Mouse (Mus musculus) brain, embryonic 14.5 days (tissue): ENCODE measurements around the gene Adat3. TPM values are rescaled to one million over a fixed set of nuclear protein-coding genes. Genes with fewer than 3 reads are reported as not detected.

Source experiments
- DNase-seq: peaks from one replicate; pipeline ENCODE4 v3.0.0-alpha.2; 2011; ENCODE audit warnings: low read depth
- CTCF ChIP-seq: fragments of 200-500 bp; IDR thresholded peaks from 2 replicates; pipeline ENCODE4 v1.5.1; 2012; ENCODE audit warnings: inconsistent platforms, mild to moderate bottlenecking, moderate library complexity, borderline replicate concordance; ENCODE audit not compliant: insufficient read depth, insufficient read length; ENCODE audit errors: extremely low read depth
- POLR2A ChIP-seq: fragments of 200-500 bp; IDR thresholded peaks from 2 replicates; pipeline ENCODE4 v1.6.1; 2012; ENCODE audit warnings: mild to moderate bottlenecking, inconsistent platforms, borderline replicate concordance; ENCODE audit not compliant: poor library complexity, insufficient read depth, insufficient read length, severe bottlenecking; ENCODE audit errors: extremely low read depth
- polyA plus RNA-seq: library from polyadenylated mRNA; depleted of rRNA; stranded (reverse); fragments of >200 nt; gene quantifications from 2 replicates; pipeline ENCODE4 v1.2.3, GENCODE M21; 2012; rRNA removed

Adat3 gene
- 12.7 and 17.3 TPM in 2 replicates for polyA plus RNA-seq

DNA sequence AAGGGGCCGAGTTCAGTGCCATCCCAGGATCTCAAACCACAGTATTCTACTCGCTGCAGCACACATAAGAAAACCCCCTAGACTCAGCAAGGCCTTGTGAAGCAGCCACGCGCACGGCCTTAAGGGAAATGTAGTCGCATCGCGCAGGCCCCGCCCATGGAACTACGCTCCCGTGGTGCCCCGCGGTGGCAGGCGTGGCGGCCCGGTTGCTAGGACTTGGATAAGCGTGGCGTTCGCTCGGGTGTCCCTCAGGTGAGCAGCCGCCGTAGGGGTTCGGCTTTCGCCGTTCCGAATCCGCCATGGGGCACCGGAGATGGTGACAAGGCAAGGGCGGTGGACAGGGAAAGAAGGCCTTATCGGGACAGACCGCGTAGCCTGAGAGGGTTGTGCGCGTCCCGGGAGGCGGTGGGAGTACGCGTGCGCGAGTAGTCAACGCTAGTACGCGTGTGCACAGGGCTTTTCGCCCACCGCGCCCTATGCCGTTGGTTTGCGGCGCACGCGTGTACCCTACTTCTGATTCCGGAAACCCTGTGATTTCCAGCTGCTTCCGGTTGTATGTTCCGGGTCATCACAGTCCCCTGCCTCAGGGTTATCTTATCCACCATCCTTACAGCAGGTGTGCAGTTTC lies at the start of gene Adat3, which contains the start of gene Scamp4:
Adat3 (plus strand) TSS at position 183 of the 628 bp plus-strand sequence.
Scamp4 (plus strand) TSS at position 175 of the 628 bp plus-strand sequence.
- TF ChIP-seq POLR2A (peak; percentile 36; the same call in 1 of the 2 replicates), CTCF (no peak)
- DNase-seq, result peak; percentile 99

DNA sequence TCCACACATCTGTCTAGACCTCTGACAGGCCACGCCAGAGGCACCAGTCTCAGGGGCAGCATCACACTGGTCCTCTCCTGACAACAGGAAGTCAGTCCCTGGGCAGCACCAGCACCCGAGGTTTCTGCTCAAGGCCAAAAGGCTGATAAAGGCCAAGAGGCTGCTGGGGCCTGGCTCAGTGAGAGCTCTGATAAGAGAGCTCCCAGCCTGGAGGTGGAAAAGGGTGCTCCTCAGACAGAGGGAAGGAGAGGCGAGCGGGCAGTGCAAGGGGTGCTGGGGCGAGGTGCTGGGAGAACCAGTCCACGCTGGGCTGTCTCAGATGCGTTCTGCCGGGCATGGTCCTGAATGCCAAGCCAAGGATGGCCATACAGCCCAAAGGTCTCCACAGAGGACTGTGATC lies 49.1 kb upstream of the Adat3 start:
- TF ChIP-seq CTCF, result no peak
- TF ChIP-seq POLR2A, result no peak
- no peak for DNase-seq

DNA sequence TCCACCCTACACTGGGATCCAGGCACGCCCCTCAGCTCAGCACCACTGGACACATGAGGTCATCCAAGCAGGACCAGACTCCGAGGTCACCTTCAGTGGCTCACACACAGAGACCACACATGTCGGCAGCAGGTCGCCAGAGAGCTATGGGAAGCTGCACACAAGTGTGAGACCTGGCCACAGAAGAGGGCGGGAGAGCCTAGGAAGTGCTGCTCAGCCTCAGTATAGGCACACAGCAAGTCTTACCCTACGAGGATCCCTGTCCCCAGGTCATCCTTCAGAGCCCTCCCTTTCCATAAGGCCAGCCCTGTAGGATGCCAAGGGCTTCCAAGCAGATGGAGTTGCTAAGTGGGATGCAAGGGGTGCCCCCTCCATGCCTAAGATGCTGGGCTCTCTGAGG lies 48.7 kb upstream of the Adat3 start:
- no peak for TF ChIP-seq POLR2A
- TF ChIP-seq CTCF, result no peak

DNA sequence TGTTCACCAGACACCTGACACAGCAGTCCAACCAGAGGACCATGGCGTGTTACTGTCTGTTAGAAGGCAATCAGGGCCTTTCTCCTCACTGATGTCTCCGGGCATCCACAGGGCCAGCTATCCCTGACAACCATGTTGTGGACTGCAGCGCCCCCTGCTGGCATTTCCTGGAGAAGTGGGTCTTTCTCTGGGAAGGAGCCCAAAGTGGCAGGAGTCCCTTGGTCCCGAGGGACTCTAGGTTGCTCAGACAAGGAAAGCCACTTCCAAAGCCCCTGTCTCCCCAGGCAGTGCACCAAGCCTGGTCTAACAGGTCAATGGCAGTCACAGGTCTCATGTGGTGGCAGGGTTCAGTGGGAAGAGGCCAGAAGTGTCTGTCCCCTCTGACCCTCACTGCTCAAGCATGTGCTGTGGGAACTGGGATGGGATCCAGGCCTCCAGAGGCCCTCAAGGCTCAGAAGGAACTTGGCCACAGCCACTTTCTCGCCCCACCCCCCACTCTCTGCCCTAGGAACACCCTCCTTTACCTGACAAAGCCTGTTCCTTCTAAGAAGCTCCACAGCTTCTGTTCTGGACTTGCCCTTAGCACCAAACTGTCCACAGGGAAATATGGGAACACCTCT lies 45.2 kb upstream of the Adat3 start:
- TF ChIP-seq POLR2A, result no peak
- peak; percentile 81 for TF ChIP-seq CTCF

More for the DNA sequence above, 48.7 kb upstream of the Adat3 start:
- DNase-seq, result no peak

DNA sequence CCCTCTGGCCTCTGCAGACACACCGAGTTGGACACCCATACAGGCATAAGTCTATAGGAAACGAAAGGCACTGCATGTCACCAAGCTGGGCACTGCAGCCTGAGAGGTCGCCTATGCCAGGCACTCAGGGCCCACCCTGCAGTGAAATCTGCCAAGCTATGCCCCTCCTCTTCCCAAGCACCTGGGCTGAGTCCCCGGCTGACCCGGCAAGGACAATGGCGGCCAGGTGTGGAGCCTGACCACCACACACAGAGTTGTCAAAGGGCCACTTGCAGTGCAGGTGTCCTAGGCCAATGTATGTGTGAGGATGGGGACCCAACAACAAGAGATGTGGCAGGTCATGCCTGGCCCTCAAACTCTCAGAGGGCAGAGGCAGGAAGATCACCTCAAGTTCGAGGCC lies 43.2 kb upstream of the Adat3 start:
- no peak for TF ChIP-seq POLR2A
- no peak for TF ChIP-seq CTCF
- no peak for DNase-seq

More for the DNA sequence above, 45.2 kb upstream of the Adat3 start:
- DNase-seq, result peak; percentile 63

DNA sequence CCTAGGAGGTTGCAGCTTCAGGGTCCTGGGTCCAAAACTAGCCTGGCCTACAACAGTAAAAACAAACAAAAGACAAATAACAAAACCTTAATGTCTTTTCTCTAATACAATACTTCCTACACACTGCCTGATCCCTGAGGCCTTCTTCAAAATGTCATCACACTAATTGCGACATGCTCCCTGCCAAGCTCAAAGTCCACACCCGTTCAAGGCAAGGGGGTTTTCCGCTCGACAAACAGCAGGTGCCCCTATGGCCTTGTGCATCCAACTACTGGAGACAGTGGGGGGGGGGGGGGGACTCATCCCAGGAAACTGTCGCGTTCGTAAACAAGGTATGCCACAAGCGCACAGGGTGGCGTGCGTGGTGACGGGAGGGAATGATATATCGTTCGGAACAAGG lies 42.1 kb upstream of the Adat3 start:
- no peak for TF ChIP-seq CTCF
- no peak for TF ChIP-seq POLR2A
- DNase-seq, result no peak

DNA sequence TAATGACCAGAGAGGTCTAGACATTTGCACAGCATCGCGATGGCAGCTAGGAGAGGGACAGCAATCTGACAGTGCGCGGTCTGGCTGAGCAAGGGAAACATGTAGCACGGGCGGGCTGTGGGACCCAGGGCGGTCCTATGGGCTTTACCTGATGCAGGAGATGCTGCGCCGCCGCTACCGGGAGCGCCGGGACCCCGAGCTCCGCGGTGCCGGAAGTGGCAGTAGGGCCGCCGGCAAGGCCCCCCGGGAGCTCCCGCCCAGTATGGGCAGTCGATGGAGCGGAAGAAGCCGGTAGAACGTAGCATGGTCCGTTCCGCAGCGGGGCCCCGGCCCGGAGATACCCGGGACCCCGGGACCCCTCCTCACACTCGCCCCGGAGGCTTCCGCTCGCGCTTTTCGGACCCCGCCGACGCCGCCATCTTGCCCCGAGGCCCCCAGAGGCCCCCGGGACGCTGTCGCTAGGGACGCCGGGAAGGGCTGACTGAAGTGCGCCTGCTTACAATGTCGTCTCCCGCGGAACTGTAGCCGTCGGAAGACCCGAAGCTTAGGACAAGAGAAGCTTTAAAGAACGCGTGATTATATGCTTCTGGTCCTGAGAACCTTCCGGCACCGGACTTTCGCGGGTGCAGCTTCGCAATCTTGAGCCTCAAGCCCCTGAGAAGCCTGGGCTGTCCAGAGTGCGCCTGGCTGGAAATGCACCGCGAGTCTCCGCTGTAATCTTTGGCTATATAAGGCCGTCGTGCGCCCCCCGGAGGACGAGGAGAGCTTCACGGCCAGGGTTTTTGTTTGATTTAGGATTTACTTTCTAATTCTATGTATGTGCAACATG lies 41.4 kb upstream of the Adat3 start, which contains the start of gene Rexo1:
Rexo1 (minus strand) TSS at position 445 of the 829 bp plus-strand sequence.
- TF ChIP-seq CTCF (peak; percentile 89), POLR2A (peak; percentile 37; the same call in 1 of the 2 replicates)
- DNase-seq, result peak; percentile 98

DNA sequence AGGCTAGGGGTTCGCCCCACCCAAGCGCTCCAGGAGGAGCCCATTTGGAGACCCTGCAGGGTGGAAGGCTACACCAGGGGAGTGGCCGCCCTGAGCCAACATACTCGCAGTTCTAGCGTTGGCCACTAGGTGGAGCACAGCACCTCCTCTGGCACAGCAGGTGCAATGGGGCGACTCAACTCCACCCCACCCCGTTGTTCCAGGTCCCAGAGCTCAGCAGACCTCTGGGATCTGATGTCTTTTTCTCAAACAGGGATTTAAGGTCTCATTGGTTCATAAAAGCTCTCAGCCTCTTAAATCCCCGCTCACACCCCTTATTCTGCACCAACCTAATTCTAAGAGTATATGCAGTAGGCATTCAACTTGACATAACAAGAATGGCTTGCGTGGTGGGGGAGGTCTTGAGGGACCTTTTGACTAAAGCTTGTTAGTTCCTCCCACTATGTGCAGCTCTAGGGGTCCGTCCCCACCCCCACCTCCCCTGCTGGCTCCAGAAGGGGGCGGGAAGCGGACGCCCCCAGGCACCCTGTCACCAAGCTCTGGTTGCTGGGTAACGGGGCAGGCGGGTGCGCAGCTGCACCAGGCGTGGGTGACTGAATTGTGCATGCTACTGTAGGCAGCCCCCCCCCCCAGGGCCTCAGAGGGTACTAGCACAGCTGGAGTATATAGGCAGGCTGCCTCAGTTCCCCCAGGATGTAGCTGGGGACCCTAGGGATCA lies 36.1 kb upstream of the Adat3 start:
- DNase-seq, result peak; percentile 87
- TF ChIP-seq CTCF, result peak; percentile 93
- TF ChIP-seq POLR2A, result no peak

DNA sequence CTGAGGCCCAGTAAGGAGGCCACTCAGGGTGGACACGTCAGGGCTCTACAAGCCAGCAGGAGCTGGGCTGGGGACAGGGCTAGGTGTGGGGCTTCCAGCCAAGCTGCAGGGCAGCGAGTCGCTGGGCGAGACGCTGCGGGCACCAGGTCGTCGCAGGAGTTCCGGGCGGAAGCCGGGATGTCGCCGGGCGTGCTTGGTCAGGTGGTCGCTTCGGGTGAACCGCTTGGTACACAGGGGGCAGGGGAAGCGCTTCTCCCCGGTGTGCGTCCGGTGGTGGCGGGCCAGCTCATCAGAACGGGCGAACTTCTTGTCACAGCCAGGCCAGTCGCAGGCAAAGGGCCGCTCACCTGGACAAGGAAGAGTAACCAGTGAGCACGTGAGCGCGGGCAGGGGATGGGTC lies 33.8 kb upstream of the Adat3 start:
- DNase-seq, result no peak
- TF ChIP-seq POLR2A, result no peak
- no peak for TF ChIP-seq CTCF

DNA sequence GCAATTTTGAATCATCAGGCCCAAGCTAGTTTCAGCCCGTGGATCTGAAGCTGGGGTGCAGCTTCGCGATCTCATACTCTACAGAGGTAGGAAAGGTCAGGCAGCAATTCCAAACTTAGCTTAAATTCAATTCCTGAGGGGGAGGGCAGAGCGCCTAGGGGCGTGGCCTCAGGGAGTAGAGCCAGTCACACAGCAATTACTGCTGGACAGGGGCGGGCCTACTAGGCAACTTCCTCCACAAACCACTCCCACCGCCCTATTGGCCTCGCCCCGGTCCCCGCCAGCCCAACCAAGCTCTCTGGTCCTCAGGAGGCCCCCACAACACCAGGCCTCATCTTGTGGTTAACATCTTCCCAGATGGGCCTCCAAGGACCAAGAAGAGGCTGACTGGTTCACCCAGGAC lies 33.0 kb upstream of the Adat3 start:
- no peak for DNase-seq
- no peak for TF ChIP-seq POLR2A

DNA sequence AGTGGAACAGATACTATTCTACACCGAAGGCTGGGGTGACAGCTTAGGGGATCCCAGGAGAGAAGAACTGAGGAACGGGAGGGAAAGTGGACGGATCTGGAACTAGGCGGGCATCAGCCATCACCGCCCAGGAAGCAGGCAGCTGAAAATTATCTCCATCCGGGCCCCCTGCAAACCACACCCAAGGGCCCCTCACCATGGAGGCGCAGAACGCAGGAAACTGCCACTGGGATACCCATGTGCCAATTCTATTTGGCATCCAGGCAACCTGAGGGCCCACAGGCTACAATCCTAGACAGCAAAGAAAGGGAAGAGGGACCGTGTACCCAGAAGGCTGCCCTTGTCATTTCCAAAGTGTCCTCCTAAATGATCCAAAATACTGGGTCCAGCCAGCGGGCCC lies 32.3 kb upstream of the Adat3 start:
- TF ChIP-seq POLR2A (no peak), CTCF (no peak)
- DNase-seq, result no peak
